Mouse (Mus musculus) MEL (cell line): ENCODE measurements at regions not wholly inside any gene's neighbourhood (a gene's known extent, or its start where the extent isn't known, plus 50 kb on each side); places are given as distances from the start of the nearest gene placed in this dataset.

Experiments
- CHD1 ChIP-seq: IDR thresholded peaks from 2 replicates; pipeline ENCODE4 v1.6.1; 2012; ENCODE audit warnings: low read depth, mild to moderate bottlenecking, inconsistent platforms, low read length, improper control_type of control experiment
- CTCF ChIP-seq, 3 experiments: IDR thresholded peaks in 2 of 3; conservative IDR thresholded peaks in 1 of 3; 2 replicates each; pipeline ENCODE4 v1.5.1; 2011 to 2012; ENCODE audit warnings: low read length in 3 of 3, low read depth in 2 of 3, mild to moderate bottlenecking in 2 of 3, improper control_type of control experiment in 1 of 3, inconsistent platforms in 1 of 3, mixed read lengths in 1 of 3, moderate library complexity in 1 of 3; ENCODE audit not compliant: control insufficient read depth in 1 of 3, insufficient read depth in 1 of 3, poor library complexity in 1 of 3, severe bottlenecking in 1 of 3
- ELF1 ChIP-seq: IDR thresholded peaks from 2 replicates; pipeline ENCODE4 v1.6.1; 2014; ENCODE audit warnings: low read depth, mild to moderate bottlenecking, inconsistent platforms, low read length, improper control_type of control experiment, moderate library complexity
- EP300 ChIP-seq, 2 experiments: IDR thresholded peaks; 2 replicates each; pipeline ENCODE4 v1.6.1; 2011; ENCODE audit warnings: improper control_type of control experiment in 2 of 2, low read length in 2 of 2, low read depth in 1 of 2, mild to moderate bottlenecking in 1 of 2
- MAX ChIP-seq: IDR thresholded peaks from 2 replicates; pipeline ENCODE4 v1.6.1; 2011; ENCODE audit warnings: low read length, improper control_type of control experiment
- MYB ChIP-seq: IDR thresholded peaks from 2 replicates; pipeline ENCODE4 v1.6.1; 2011; ENCODE audit warnings: mild to moderate bottlenecking, low read depth, low read length, improper control_type of control experiment
- POLR2A ChIP-seq, 2 experiments: IDR thresholded peaks; 2 replicates each; pipeline ENCODE4 v1.6.1; 2011 to 2012; ENCODE audit warnings: low read length in 2 of 2, mild to moderate bottlenecking in 2 of 2, control low read depth in 1 of 2, improper control_type of control experiment in 1 of 2, low read depth in 1 of 2, moderate library complexity in 1 of 2; ENCODE audit not compliant: control insufficient read depth in 1 of 2, insufficient read depth in 1 of 2, poor library complexity in 1 of 2
- SIN3A ChIP-seq: IDR thresholded peaks from 2 replicates; pipeline ENCODE4 v1.6.1; 2012; ENCODE audit warnings: low read length, improper control_type of control experiment, inconsistent platforms
- SMC3 ChIP-seq: IDR thresholded peaks from 2 replicates; pipeline ENCODE4 v1.6.1; 2011; ENCODE audit warnings: low read depth, low read length, improper control_type of control experiment
- TAL1 ChIP-seq: IDR thresholded peaks from 2 replicates; pipeline ENCODE4 v1.6.1; 2012; ENCODE audit warnings: mild to moderate bottlenecking, inconsistent platforms, low read length, moderate library complexity, mixed read lengths
- USF1 ChIP-seq: IDR thresholded peaks from 2 replicates; pipeline ENCODE4 v1.6.1; 2014; ENCODE audit warnings: low read depth, mild to moderate bottlenecking, inconsistent platforms, low read length, improper control_type of control experiment, moderate library complexity
- USF2 ChIP-seq, 2 experiments: IDR thresholded peaks; 2 replicates each; pipeline ENCODE4 v1.6.1; 2011 to 2012; ENCODE audit warnings: improper control_type of control experiment in 2 of 2, low read length in 2 of 2, borderline replicate concordance in 1 of 2, inconsistent platforms in 1 of 2, low read depth in 1 of 2, mild to moderate bottlenecking in 1 of 2; ENCODE audit not compliant: insufficient read depth in 1 of 2
- ZC3H11A ChIP-seq: IDR thresholded peaks from 2 replicates; pipeline ENCODE4 v1.6.1; 2012; ENCODE audit warnings: low read depth, mild to moderate bottlenecking, inconsistent platforms, low read length, improper control_type of control experiment
- ZKSCAN1 ChIP-seq: IDR thresholded peaks from 2 replicates; pipeline ENCODE4 v1.6.1; 2012; ENCODE audit warnings: low read depth, mild to moderate bottlenecking, inconsistent platforms, low read length, improper control_type of control experiment, moderate library complexity

DNA sequence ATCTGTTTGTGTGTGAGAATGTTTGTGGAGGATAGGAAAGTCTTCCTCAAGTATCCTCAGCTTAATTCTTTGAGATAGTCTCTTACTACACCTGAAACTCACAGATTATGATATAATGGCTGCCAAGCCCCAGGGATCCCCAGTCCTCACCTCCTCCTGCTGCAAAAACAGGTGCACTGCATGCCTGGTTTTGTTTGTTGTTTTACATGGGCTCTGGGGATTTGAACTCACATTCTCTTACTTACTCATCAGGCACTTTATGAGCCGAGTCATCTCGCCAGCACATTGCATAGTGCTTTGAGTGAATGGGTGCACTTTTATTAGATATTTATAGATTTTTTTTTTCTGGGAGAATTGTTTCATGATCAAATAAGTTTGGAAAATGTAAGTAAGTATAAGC is 56.3 kb downstream of the Mterf1b start:
- TF ChIP-seq SMC3 (no peak), MYB (no peak), CTCF (IDR thresholded peaks at IDR 0.05 in 2 of 3, conservative IDR thresholded peaks at IDR 0.05 in 1 of 3; ENCODE audit: control insufficient read depth in 1 of 3, insufficient read depth in 1 of 3, low read depth in 2 of 3, low read length in 3 of 3, poor library complexity in 1 of 3, severe bottlenecking in 1 of 3) (no peak), MAX (no peak), EP300 (IDR thresholded peaks at IDR 0.05; ENCODE audit: low read depth in 1 of 2, low read length in 2 of 2) (no peak), POLR2A (IDR thresholded peaks at IDR 0.05; ENCODE audit: control insufficient read depth in 1 of 2, insufficient read depth in 1 of 2, low read depth in 1 of 2, low read length in 2 of 2, poor library complexity in 1 of 2) (no peak), TAL1 (no peak), ELF1 (no peak), CHD1 (no peak), SIN3A (no peak), USF2 (IDR thresholded peaks at IDR 0.05; ENCODE audit: borderline replicate concordance in 1 of 2, insufficient read depth in 1 of 2, low read depth in 1 of 2, low read length in 2 of 2) (no peak), ZC3H11A (no peak), USF1 (no peak), ZKSCAN1 (no peak)
